Mouse (Mus musculus) Patski (cell line): ENCODE measurements at regions not wholly inside any gene's neighbourhood (a gene's known extent, or its start where the extent isn't known, plus 50 kb on each side); places are given as distances from the start of the nearest gene placed in this dataset.

Source experiments
- ATAC-seq: fragments of 100-300 bp; one replicate; pipeline ENCODE4 v1.8.0; 2021
- CTCF ChIA-PET: fragments of 350-600 bp; sonication (Branson Sonifier 250); formaldehyde crosslinking; loops from one replicate; lab custom pipeline; 2022; ENCODE audit warnings: inconsistent platforms; lab: Charles Lee
- POLR2A ChIA-PET: fragments of 350-600 bp; sonication (Branson Sonifier 250); formaldehyde crosslinking; loops from one replicate; lab custom pipeline; 2022; ENCODE audit warnings: antibody characterized with exemption, inconsistent platforms; lab: Charles Lee
- DNase-seq: peaks from one replicate; pipeline ENCODE4 v3.0.0-alpha.2; 2011; ENCODE audit warnings: low read depth, low spot score
- H3K27me3 ChIP-seq: fragments of 371-371 bp; one replicate; pipeline ENCODE4 v1.5.1; 2021
- CTCF ChIP-seq: fragments of 100-300 bp; IDR thresholded peaks from one replicate; pipeline ENCODE4 v1.5.1; 2021
- in situ Hi-C: fragments of 300-500 bp; cut with MboI; formaldehyde crosslinking; loops from 3 replicates; pipeline ENCODE4 v1.11.1; 2018; ENCODE audit warnings: low pct_unique_long_range_greater_than_20kb, mixed read lengths

GRCm38 (mm10) chr15:45612954-45613353 lies 5478.8 kb downstream of the 9330182O14Rik start:
- no peak for ATAC-seq

GRCm38 (mm10) chr15:45646256-45646655 lies 5512.1 kb downstream of the 9330182O14Rik start:
- ChIA-PET CTCF (interaction anchor here (0.7 kb wide), 1 partner anchor 1118 kb away, joined by 3 read pairs; no protein-coding TSS in a partner anchor), POLR2A (no interaction called here)
- in situ Hi-C loops: no loop called here
- no peak for TF ChIP-seq CTCF
- DNase-seq (no peak), ATAC-seq (no peak)
- H3K27me3 ChIP-seq: no peaks in the 10 kb centered on the region

More at GRCm38 (mm10) chr15:45612954-45613353, 5478.8 kb downstream of the 9330182O14Rik start:
- CTCF ChIA-PET: no interaction called here
- no peak for TF ChIP-seq CTCF
- in situ Hi-C loops: no loop called here
- no peaks in the 10 kb centered on the region for H3K27me3 ChIP-seq
- POLR2A ChIA-PET: no interaction called here
- DNase-seq: no peak

- DNase-seq: no peak
- TF ChIP-seq CTCF: no peak
- in situ Hi-C loops: no loop called here
- CTCF ChIA-PET: no interaction called here
- POLR2A ChIA-PET: no interaction called here
- ATAC-seq: no peak
- no peaks in the 10 kb centered on the region for H3K27me3 ChIP-seq
These were observed 5529.4 kb downstream of the 9330182O14Rik start for GRCm38 (mm10) chr15:45663601-45664000.

GRCm38 (mm10) chr15:45689446-45689845 lies 5555.3 kb downstream of the 9330182O14Rik start:
- in situ Hi-C loops: no loop called here

GRCm38 (mm10) chr15:45690026-45690425 lies 5555.9 kb downstream of the 9330182O14Rik start:
- TF ChIP-seq CTCF: no peak
- ATAC-seq: no peak
- CTCF ChIA-PET: no interaction called here
- POLR2A ChIA-PET: no interaction called here
- in situ Hi-C loops: no loop called here
- no peak for DNase-seq
- no peaks in the 10 kb centered on the region for H3K27me3 ChIP-seq

More at GRCm38 (mm10) chr15:45689446-45689845, 5555.3 kb downstream of the 9330182O14Rik start:
- ATAC-seq (no peak), DNase-seq (no peak)
- no peaks in the 10 kb centered on the region for H3K27me3 ChIP-seq
- no peak for TF ChIP-seq CTCF
- CTCF ChIA-PET: no interaction called here
- POLR2A ChIA-PET: no interaction called here

- POLR2A ChIA-PET: no interaction called here
- no peaks in the 10 kb centered on the region for H3K27me3 ChIP-seq
- in situ Hi-C loops: no loop called here
- CTCF ChIA-PET: no interaction called here
- ATAC-seq: no peak
- no peak for TF ChIP-seq CTCF
- no peak for DNase-seq
These were observed 5576.9 kb downstream of the 9330182O14Rik start for GRCm38 (mm10) chr15:45711109-45711508.

- TF ChIP-seq CTCF: no peak
- H3K27me3 ChIP-seq: no peaks in the 10 kb centered on the region
- ChIA-PET CTCF (no interaction called here), POLR2A (no interaction called here)
- ATAC-seq (no peak), DNase-seq (no peak)
- in situ Hi-C loops: no loop called here
These were observed 5596.4 kb downstream of the 9330182O14Rik start for GRCm38 (mm10) chr15:45730370-45731153.

- no peaks in the 10 kb centered on the region for H3K27me3 ChIP-seq
- no peak for TF ChIP-seq CTCF
- ATAC-seq: no peak
- CTCF ChIA-PET: no interaction called here
- POLR2A ChIA-PET: no interaction called here
- in situ Hi-C loops: no loop called here
- DNase-seq: no peak
These were observed 5629.1 kb downstream of the 9330182O14Rik start for GRCm38 (mm10) chr15:45763225-45763624.
